Mouse (Mus musculus) kidney, adult 18-20 months (tissue): ENCODE measurements around the gene Wscd2.

Experiments used
- DNase-seq: peaks from one replicate; pipeline ENCODE4 v3.0.0; 2021

Wscd2 gene

DNA sequence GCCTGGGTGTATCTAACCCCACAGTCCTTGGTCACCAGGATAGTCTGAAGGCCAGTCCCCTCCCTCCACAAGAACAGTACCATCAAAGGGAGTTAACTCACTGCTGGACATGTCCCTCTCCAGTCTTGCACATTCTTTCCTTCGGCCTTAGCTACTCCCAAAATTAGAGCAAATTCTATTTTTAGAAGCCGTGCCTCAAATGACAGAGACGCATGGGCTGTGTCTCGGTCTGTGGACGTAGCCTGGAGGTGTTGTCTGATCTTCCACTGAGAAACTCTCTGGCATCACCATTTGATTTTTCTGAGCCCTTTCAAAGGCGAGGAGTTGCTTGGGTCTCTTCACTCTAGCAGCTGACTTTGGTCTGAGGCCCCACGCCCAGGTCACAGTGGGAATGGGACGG is 2.3 kb upstream of the Wscd2 start:
- DNase-seq: no peak

DNA sequence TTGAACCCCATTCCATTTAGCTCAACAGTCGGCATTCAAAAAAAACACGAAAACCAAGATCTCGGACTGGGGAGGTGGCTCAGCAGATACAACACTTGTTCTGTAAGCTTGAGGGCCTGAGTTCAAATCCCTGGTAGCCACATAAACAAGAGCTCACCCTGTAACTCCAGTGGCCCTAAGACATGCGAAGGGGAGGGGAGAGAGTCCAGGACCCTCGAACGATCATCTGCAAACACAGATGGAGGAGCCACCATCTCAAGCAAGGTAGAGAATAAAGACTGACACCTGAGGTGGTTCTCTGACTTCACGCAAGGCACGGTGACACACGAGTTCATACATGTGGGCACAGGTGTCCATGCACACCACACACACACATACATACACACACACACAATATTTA is 516 bp upstream of the Wscd2 start:
- DNase-seq: no peak

DNA sequence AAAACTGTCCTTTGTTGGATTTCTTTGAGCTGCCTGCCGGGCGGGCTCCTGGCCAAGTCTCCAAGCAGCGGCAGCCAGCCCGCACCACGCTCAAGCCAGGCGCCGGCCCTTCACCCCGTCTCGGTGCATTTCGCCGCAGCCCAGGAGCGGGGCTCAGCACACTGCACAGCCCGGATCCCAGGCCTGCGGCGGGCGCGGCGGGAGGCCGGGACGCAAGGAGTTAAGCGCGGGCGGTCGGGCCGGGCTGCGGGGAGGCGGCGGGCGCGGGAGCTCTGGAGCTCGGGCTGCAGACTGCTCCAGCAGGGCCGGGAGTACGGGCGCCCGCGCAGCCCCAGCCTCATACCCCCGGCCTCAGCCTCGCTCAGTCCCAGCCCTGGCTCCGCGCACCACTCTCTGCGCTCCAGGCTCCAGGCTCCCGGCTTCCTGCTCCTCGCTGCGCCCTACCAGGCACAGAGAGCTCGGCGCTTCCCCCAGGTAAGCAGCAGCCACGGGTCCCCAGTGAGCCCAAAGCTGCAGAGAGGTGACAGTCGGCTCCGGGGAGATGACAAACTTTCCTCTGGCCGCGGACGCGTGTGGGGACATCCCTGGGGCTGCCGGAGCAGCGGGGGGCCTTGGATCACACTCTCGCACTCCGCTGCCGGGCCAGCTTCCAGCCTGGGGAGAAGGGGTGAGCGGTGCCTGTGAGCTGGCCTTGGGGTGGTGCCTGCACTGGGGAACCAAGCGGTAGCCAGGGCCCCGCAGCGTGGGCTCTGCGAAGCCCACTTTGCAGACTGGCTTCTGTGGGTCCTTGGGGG is 531 bp downstream of the Wscd2 start:
- DNase-seq: no peak

DNA sequence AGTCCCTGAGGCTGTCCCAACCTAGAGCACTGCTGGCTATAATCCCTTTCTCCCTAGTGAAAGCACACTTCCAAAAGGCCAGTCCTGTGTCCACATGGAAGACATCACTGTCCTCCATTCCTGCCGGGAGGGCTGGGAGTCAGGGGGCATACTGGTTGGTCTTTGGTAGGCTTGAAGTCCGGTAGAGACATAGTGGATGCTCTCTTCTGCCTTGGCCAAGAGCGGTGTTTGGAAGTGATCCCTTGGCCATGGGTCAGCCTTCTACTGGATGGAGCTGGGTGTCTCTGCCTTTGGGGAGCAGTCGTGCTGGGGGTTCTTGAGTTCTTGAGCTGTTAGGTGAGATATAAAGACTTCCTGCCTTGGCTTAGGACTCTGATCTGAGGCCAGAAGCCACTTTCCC is 1.4 kb downstream of the Wscd2 start:
- no peak for DNase-seq

DNA sequence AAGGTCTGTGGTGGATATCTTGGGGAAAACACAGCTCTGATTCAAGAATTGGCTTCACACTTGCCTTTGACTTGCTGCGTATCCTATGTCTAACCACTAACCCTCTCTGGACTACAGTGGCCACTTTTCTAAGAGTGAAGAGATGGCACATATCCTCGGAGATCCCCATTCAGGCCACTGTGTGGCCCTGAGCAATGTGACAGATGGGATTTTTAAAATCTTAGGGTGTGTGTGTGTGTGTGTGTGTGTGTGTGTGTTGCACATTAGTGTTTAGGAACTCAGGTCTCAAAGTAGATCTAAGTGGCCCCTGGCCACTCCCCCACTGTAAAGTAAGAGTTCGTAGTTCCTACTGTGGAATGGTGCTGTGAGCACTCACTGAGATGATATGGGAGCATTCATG is 1.9 kb downstream of the Wscd2 start:
- no peak for DNase-seq

DNA sequence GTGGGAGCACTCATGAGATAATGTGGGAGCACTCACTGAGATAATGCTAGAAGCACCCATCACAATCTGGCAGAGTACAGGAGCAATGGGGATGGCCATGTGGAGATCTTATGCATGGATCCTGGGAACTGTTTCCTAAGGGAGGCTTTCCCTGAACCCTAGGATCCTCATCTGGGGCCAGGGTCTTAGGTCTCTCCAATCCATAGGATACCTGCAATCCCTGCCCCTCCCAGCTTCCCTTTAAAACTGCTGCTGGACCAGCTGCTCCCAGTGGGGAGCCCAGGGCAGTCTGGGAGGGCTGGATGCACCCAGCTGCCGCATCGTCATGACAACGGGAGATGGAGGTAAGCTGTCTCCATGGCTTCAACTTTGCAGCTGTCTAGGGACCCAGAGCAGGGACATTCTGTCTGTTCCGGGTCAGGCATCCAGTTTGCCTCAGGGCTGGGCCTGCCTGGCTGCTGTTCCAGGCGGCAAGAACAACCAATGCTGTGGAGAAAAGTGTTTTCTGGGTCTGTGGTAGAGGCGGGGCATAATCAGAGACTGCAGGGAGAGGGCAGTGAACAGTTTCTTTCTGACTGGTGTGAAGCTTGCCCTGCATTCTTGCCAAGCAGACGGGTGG is 2.4 kb downstream of the Wscd2 start:
- DNase-seq: no peak

DNA sequence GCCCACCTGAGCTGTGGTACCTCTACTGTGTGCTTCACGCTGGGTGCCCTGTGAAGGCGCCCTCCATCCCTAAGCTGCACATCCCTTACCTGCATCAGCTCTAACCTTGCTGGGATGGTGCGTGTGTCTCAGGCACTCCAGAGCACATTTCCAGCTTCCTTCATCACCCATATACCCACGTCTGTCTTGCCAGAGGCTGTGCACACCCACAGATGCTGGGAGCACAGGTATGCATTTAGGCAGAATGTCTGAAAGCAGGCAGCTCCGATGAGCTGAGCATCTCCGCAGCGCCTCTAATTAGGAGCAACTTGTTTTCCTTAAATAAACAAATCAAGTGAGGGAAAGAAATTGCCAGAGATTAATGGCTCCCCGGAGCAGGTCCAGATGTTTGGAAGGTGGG is 3.9 kb downstream of the Wscd2 start:
- DNase-seq: no peak

DNA sequence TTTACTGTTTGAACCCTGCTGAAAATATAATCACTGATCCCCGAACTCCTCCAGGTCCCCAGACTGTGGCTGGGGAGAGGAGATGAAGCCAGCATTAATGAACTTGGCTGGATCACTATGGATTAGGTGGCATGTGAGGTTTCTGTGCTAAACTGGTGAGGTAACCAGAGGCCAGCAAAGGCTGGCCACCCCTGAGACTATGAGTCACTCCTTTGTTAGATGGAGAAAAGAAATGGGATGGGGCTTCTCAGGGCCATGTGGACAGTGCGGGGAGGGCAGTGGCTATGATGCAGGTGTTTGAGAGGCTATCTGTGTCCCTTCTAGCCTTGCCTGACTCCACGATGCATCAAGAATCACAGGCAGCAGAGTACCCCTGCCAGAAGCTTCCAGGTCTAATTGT is 6.8 kb downstream of the Wscd2 start:
- no peak for DNase-seq

DNA sequence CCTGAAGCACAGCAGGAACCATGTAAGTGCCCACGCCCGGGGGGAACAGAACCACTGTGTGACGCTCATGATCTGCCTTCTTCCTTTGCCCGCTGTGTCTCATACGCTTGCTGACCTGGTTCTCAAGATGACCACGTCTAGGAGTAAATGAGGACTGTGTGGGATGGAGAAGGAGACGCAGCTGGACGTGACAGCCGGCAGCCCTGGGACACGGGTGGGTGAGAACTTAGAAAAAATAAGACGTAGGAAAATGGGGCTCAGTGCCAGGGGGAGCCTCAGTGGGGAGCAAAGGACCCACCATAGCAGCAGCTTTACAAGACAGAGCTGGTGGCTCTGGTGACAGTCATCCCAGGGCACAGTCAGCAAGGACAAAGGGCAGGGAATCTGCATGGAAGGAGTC is 9.3 kb downstream of the Wscd2 start:
- no peak for DNase-seq

DNA sequence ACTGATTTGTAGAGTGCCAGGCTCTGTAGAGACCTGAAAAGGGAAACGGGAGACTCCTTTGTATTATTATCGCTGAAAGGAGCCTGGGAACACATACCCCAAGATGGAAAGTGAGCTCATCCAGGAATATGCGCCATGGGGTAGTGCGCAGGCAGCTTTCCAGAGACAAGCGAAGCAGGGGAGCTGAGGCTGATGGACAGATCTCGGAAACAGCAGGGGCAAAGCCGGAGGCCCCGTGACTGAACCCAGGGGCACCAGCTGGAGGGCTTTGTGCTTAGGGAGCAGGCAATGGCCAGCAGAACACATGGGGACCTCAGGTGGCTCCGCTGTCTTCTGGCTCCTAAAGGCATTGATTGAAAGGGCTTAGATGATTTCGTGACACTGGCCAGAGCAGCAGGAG is 13.1 kb downstream of the Wscd2 start:
- DNase-seq: no peak

DNA sequence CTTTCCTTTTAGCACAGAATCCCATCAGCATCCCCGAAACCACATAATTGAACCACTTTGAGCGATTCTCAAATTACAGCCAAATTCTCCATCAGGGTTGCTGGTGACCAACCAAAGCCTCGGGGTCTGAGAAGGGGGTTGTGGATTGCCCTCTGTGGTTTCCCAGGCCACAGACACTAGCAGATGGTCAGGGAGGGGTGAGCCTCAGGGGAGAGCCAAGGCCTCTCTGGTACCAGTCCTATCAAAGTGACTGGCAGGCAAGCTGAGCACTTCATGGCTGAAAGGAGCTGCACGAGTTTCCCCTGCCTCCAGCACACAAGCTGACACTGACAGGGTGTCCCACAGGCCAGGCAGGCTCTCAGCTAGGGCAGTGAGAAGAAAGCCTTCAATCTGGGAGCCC is 14.5 kb downstream of the Wscd2 start:
- no peak for DNase-seq

DNA sequence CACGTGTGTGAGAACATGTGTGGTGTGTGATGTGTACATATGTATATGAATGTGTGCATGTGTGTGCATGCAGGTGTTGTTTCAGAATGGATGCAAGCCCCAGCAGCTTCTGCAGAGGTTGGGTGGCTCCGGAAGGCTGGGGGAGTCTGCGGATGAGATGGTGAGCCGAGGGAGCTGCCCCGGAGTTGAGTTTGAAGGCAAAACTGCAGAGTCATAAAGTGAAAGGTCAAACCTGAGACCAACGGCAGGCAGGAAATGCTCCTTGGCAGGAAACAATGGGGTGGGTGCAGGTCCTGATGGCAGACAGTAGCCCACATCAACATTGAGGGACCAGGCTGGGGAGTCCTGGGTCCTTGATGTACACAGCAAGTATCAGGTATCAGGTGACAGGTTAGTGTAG is 15.9 kb downstream of the Wscd2 start:
- no peak for DNase-seq

DNA sequence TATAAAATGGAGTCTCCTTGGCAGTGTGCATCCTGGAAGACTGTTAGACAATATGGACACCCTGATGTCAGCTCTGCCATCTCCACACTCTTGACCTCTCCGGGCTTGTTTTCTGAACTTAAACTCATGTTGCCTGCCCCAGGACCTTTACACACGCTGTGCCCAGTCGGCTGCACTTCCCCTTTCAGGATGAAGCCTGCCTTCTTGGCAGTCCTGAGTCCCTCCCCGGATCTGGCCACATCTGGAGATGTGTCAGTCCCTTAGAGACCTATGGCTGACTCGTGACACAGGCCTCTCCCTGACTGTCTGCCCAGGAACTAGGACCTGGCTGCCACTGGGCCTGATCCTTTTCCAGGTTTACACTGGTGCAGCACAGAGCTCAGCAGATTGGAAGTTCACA is 16.6 kb downstream of the Wscd2 start:
- no peak for DNase-seq

DNA sequence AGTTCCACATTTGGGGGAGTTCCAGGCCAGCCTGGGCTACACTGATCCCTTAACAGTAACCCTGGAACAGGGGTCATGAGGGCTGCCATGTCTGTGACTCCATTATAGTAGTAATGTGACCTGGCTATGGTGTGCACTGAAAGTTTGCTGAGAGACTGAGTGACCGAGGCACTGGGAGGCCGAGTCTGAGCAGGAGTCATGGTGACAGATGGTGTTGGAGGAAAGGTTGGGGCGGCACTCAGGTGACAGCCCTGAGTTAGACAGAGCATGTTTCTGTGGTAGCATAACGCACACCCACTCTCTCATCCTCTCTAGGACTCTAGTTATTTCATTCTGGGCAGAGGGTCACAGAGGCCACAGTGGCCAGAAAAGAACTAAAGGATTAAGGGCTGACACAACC is 19.0 kb downstream of the Wscd2 start:
- DNase-seq: no peak

DNA sequence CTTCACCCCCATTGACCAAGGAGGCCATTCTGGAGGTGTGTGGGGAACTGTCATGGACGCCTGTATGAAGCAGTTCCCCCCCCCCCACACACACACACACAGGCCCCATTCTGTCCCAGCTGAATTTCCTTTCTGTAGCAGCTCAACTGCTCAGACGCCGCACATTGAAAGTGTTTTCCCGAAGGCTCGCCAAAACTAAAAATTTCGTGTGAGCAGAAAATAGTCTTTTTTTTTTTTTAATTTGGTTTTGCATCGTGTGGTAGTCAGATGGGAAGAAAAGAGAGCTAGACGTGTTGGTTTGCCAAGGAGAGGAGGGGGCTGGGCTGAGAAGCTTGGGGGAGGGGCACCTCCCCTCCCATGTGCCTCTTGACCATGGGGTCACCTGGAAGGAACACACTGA is 23.5 kb downstream of the Wscd2 start:
- no peak for DNase-seq

DNA sequence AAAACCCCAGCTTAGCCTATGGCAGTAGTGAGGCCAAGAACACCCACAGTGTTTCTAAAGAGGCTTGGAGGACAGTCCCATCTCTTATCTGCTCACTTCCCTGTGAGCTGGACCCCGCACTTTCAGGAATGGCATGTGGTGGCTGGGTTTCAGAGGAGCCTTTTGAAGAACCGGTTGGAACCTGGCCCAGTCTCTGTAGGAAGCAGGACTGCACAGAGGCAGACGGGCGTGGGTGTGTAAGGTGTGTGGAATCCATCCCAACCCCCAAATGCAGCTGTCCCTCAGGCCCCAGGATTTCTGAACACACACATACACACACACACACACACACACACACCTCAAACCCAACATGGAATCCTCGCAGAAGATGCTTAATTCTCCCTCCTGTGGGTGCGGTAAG is 23.9 kb downstream of the Wscd2 start:
- DNase-seq: no peak

DNA sequence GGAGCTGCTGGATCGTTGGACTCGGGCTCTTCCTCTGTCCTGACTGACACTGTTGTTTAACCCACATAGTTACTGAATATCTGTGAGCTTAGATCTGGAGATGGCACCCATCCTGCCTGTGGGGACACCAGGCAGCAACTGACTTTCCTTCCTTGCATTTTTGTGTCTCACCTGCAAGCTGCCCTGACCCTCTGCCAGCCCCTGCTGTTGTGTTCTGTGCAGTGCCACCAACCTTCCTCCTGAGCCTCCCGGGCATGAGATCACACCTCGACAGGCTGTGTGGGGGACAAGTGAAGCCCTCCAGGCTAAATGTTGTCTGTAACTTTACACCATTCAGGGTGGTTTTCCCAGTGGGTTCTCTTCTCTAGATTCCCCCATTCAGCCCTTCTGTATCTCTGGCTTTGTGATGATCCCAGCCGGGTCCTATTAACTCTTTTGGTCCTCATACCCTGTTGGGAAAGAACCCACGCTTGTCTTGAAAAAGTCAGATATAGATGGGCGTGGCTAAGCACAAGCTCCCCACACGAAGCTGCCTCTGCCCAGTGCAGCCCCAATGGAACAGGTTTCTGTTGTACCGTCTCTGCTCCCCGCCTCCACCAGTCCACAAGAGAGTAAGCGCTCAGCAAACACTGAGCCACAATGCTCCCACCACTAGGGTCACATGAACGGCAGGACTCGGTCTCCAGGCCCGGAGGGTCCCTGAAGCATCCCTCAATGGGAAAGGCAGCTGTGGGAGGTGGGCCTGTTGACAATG is 26.2 kb downstream of the Wscd2 start:
- no peak for DNase-seq

DNA sequence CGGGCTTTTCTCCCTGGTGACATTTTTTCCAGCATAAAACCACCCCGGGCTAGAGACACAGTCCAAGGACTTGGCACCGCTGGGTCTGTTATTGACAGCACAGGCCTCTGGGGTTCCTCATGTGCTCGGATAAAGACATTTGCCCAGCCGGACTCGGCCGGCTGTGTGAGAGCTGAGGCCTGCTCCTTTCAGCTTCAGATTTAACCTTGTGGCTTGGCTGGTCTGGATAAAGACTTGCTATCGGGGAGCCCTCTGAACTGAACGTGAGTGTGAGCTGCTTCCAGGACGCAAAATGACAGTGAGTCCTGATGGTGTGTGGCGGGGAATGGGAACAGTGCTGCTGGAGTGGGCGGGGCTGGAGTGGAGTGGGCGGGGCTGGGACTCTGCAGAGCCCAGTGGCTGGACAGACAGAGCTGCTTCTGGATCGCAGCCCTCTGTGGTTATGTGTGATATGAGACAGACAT is 26.8 kb downstream of the Wscd2 start:
- DNase-seq: peak; percentile 14

DNA sequence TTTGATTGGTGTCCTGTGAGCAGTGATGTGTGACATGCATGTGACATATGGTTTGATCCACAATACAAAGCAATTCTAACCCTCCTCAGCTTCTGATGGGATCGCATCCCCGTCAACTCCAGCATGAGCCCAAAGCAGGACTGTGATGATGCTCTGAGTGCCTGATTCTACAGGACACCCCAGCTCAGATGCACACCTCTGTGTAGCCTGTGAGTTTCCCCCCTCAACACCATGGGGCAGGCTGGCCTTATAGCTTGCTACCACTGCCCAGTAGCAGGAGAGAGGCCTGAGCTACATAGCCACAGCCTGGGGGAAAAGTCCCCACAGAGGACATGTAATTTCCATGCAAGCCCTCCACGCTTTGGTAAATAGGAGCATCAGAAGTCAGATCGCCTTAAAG is 27.3 kb downstream of the Wscd2 start:
- no peak for DNase-seq

DNA sequence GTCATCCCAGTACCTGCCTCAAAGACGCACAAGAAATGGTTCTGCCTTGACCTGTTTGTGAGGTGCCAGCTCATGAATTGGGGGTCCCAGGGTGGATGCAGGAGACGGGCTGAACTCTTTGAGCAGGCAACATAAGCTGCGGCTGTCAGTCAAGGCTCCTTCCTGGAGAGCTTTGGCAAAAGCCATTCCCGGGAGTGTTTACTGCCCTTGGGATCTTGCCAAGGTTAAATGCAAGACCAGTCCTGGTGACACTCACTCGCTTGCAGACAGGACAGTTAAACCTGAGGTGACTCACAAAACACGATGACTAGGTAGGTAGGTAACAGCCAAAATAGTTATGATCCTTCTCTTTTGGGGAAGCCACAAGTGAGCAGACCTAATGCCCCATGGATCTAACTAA is 30.9 kb downstream of the Wscd2 start:
- DNase-seq: no peak

DNA sequence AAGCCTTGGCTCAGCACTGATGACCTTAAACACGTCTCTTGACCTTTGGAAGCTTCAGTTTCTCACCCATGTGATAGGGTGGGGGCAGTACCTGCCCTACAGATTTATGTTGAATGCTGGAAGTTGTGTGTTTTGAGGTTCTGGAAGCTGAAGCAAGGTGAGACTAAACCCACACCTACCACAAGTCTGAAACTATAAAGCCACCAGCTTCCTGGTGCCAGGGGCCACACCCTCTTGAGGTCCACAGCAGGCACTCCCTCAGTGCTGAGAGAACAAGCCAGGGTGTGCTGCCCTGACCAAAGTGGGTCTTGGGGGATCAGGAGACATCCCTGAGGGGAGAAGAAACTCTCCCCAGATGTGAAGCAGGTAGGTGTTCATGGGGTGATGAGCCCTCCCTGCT is 48.7 kb downstream of the Wscd2 start:
- DNase-seq: no peak

DNA sequence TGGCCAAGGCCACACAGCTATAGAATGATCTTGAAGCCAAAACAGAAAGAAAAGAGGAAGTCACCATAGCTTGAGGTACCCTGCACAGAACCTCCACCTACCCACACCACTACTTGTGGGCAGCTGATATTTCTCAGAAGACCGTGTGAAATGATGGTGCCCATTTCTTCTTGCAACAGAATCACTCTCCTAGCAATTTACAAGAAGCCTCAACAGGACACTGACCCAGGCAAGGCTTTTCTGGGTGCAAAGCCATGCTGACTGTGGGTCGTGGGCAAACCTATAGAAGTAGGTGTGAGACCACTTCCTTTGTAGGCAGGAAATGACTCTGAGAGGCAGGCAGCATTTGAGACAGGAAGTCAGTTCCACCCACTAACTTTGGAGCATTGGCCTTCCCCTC is 49.3 kb downstream of the Wscd2 start:
- no peak for DNase-seq

DNA sequence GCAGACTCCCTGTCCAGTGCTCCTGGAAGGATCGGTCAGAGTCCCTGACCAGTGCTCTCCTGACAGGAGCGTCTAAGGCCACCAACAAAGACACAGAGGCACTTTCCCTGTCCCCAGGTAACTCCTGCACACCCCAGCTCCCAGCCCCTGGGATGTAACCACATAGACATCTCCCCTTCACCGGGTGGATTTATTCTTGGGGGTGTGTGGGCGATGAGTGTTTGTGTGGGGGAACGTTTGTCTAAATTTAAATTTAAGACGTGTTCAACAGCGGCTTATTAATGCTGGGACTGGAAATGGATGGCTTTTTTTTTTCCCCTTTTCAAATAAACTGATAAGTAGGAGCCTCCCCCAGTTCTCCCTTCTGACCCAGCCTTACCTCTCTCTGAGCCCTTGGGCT is 49.7 kb downstream of the Wscd2 start:
- no peak for DNase-seq

DNA sequence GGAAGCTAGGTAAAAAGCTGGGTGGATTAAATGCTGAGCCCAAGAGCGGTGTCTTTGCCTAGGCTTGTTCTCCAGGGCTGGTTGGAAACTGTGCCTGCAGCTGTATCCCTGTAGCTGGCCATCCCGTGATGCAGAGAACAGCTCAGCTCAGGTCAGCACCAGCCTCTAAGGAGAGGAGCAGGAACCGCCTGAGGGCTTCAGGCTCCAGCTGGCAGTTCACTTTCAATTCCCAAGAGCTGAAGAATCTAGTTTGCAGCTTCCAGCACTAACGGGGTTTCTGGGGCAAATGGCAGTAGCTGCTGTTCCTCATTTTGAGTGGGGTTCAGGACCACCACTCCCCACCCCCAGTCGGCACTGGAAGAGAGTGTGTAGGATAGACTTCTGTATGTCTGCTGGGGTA is 51.1 kb downstream of the Wscd2 start:
- DNase-seq: no peak
